Mouse (Mus musculus): ENCODE measurements at regions not wholly inside any gene's neighbourhood (a gene's known extent, or its start where the extent isn't known, plus 50 kb on each side); places are given as distances from the start of the nearest gene placed in this dataset.
A peak's percentile ranks its signal among the peaks of the same experiment; 100 is the strongest.

DNA sequence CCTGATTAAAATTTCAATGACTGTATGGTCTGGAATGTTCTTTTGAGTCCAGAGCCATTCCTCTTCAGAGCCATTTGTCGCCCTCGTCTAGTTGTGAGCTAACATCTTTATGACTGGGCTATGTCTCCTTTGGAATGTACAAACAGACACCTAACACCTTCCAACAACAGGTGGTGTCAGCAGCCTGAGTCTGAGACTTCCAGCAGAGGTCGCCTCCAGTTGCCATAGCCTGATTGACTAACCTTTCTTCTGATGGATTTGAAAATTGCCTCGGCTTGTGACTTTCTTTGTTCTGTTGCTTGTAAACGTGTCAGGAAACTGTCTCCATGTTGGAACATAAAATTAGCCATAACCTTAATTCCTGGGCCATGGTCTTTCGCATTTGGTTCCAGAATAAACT lies 284.8 kb upstream of the Hs6st1 start:
- no peak overlapping the region for H3K4me3 ChIP-seq (ENCODE audit: control insufficient read depth in 1 of 2, insufficient read depth in 1 of 2, low read depth in 2 of 2, low read length in 2 of 2)

DNA sequence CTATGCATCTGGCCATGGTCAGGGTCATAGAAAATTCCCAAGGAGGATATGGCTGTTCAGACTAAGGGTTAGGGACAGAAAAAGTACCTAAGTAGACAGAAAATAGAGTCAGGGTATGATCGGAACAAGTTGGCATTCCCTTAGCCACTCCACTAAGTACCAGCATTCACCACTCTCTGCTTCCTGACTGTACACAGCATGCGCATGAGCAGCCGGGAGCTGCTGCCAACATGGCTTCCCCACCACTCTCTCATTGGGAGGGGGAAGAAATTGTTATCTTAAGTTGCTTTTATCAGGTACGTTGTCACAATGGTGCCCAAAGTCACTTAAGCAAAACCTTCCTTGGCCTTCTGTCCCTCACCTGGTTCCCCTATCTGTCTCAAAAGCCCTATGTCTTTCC lies 282.0 kb upstream of the Hs6st1 start:
- no peaks in the 10 kb centered on the region for H3K9me3 ChIP-seq (replicated peaks; ENCODE audit: insufficient read depth, low read length)
- DNase-seq (ENCODE audit: low read depth, low spot score): no peak
- no peak for TF ChIP-seq MEF2A (IDR thresholded peaks at IDR 0.05; ENCODE audit: extremely low read depth, insufficient replicate concordance, low read depth, low read length, poor library complexity, severe bottlenecking)
- TF ChIP-seq RCOR1 (IDR thresholded peaks at IDR 0.05; ENCODE audit: low read depth, low read length): no peak
- TF ChIP-seq MXI1 (IDR thresholded peaks at IDR 0.05; ENCODE audit: low read depth, low read length): no peak
- no peak for TF ChIP-seq GABPA (IDR thresholded peaks at IDR 0.05; ENCODE audit: low read depth, low read length)
- TF ChIP-seq ELF1 (IDR thresholded peaks at IDR 0.05; ENCODE audit: low read depth, low read length): no peak
- TF ChIP-seq TCF12 (IDR thresholded peaks at IDR 0.05; ENCODE audit: low read depth, low read length): no peak
- no peak for TF ChIP-seq RAD21 (IDR thresholded peaks at IDR 0.05; ENCODE audit: low read depth, low read length)
- TF ChIP-seq NRF1 (IDR thresholded peaks at IDR 0.05; ENCODE audit: insufficient read depth, low read depth, low read length, poor library complexity, severe bottlenecking): no peak
- no peak for TF ChIP-seq POLR2AphosphoS2 (IDR thresholded peaks at IDR 0.05; ENCODE audit: low read length)
- no peak for TF ChIP-seq ZMIZ1 (IDR thresholded peaks at IDR 0.05; ENCODE audit: low read depth, low read length)
- TF ChIP-seq HCFC1 (IDR thresholded peaks at IDR 0.05; ENCODE audit: low read depth, low read length): no peak
- no peak for TF ChIP-seq E2F4 (IDR thresholded peaks at IDR 0.05; ENCODE audit: borderline replicate concordance, low read depth, low read length)
- TF ChIP-seq KAT2A (conservative IDR thresholded peaks at IDR 0.05; ENCODE audit: low read depth, low read length): no peak
- TF ChIP-seq UBTF (IDR thresholded peaks at IDR 0.05; ENCODE audit: borderline replicate concordance, insufficient read depth, low read depth, low read length): no peak
- TF ChIP-seq USF2 (IDR thresholded peaks at IDR 0.05; ENCODE audit: borderline replicate concordance in 1 of 2, insufficient read depth in 1 of 2, low read depth in 1 of 2, low read length in 2 of 2): no peak
- no peak for TF ChIP-seq ZC3H11A (IDR thresholded peaks at IDR 0.05; ENCODE audit: low read depth, low read length)
- no peak for TF ChIP-seq MYC (IDR thresholded peaks at IDR 0.05; ENCODE audit: low read depth, low read length)
- H3K79me2 ChIP-seq (ENCODE audit: control insufficient read depth, insufficient read depth, low read length, poor library complexity): no peaks in the 10 kb centered on the region
- no peak overlapping the region for H3K9ac ChIP-seq (ENCODE audit: control insufficient read depth, low read depth, low read length, poor library complexity, severe bottlenecking)
- no peak overlapping the region for H3K27ac ChIP-seq (ENCODE audit: control insufficient read depth, low read depth, low read length)
- no peaks in the 10 kb centered on the region for H3K36me3 ChIP-seq (ENCODE audit: control insufficient read depth in 1 of 2, insufficient read depth in 2 of 2, low read length in 2 of 2)
- no peaks in the 10 kb centered on the region for H3K4me1 ChIP-seq (ENCODE audit: control insufficient read depth in 1 of 2, insufficient read depth in 2 of 2, low read length in 2 of 2)
- H3K4me3 ChIP-seq (ENCODE audit: control insufficient read depth in 1 of 2, insufficient read depth in 1 of 2, low read depth in 2 of 2, low read length in 2 of 2): no peak overlapping the region
- H3K27me3 ChIP-seq (ENCODE audit: control insufficient read depth in 1 of 2, insufficient read depth in 2 of 2, low read length in 2 of 2): no peaks in the 10 kb centered on the region

More for the DNA sequence above, 284.8 kb upstream of the Hs6st1 start:
- no peak overlapping the region for H3K27ac ChIP-seq (ENCODE audit: control insufficient read depth, low read depth, low read length)
- no peak overlapping the region for H3K9ac ChIP-seq (ENCODE audit: control insufficient read depth, low read depth, low read length, poor library complexity, severe bottlenecking)
- no peaks in the 10 kb centered on the region for H3K79me2 ChIP-seq (ENCODE audit: control insufficient read depth, insufficient read depth, low read length, poor library complexity)
- peak in 1 of 3 experiments; percentile 19; a peak in 1 of 6 replicates for TF ChIP-seq CTCF (IDR thresholded peaks at IDR 0.05 in 2 of 3, conservative IDR thresholded peaks at IDR 0.05 in 1 of 3; ENCODE audit: control insufficient read depth in 1 of 3, insufficient read depth in 1 of 3, low read depth in 2 of 3, low read length in 3 of 3, poor library complexity in 1 of 3, severe bottlenecking in 1 of 3)
- no peak for TF ChIP-seq E2F4 (IDR thresholded peaks at IDR 0.05; ENCODE audit: borderline replicate concordance, low read depth, low read length)
- peak; percentile 25; the same call in 1 of the 2 replicates for TF ChIP-seq SMC3 (IDR thresholded peaks at IDR 0.05; ENCODE audit: low read depth, low read length)
- TF ChIP-seq ELF1 (IDR thresholded peaks at IDR 0.05; ENCODE audit: low read depth, low read length): no peak
- no peak for DNase-seq (ENCODE audit: low read depth, low spot score)
- no peaks in the 10 kb centered on the region for H3K27me3 ChIP-seq (ENCODE audit: control insufficient read depth in 1 of 2, insufficient read depth in 2 of 2, low read length in 2 of 2)
- no peaks in the 10 kb centered on the region for H3K9me3 ChIP-seq (replicated peaks; ENCODE audit: insufficient read depth, low read length)
- no peaks in the 10 kb centered on the region for H3K4me1 ChIP-seq (ENCODE audit: control insufficient read depth in 1 of 2, insufficient read depth in 2 of 2, low read length in 2 of 2)
- no peaks in the 10 kb centered on the region for H3K36me3 ChIP-seq (ENCODE audit: control insufficient read depth in 1 of 2, insufficient read depth in 2 of 2, low read length in 2 of 2)
